Mouse (Mus musculus) subcutaneous adipose tissue, adult 2 months (tissue): ENCODE measurements around the gene Dmrta1. TPM values are rescaled to one million over a fixed set of nuclear protein-coding genes. Genes with fewer than 3 reads are reported as not detected.

ENCODE experiments used
- polyA plus RNA-seq: library from polyadenylated mRNA; depleted of rRNA; stranded (reverse); fragments of >200 nt; gene quantifications from 2 replicates; pipeline ENCODE4 v1.2.3, GENCODE M21; 2012; ENCODE audit warnings: low replicate concordance; rRNA removed

The Dmrta1 gene
- polyA plus RNA-seq: 0.10 and 1.2 TPM in 2 replicates

GRCm38 (mm10) chr4:89679195-89679594 lies at the start of gene Dmrta1:
TSS of gene Dmrta1 (plus strand) at chr4:89679436.

